Comparison of ENCODE assay signal across 8 mouse cellular contexts in the genomic region with DNA sequence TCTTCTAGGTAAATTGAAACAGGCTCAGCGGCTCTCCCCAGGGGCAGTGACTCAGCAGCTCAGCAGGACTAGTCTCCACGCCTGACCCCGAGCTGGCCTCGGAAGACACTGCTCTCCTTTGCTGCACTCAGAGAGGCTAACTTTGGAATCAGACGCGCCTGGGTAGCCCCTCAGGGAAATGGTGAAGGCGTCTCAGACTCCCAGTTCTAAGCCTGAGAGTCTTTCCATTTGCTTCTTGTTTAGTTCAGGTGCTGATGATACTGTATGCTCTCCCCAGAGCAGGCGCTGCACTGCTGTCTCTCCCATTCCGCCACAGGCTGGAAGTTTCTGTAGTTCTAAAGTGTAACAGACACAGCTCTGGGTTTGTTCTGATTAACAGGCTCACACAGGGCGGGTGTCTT. TPM values are rescaled to one million over a fixed set of nuclear protein-coding genes. Genes with fewer than 3 reads are reported as not detected.
A peak's percentile ranks its signal among the peaks of the same experiment; 100 is the strongest.
DNase-seq lines count a peak whose midpoint lies in the region; ATAC-seq and TF ChIP-seq lines count a peak whose summit lies in the region.

No protein-coding gene starts in this region.

- no peak for TF ChIP-seq CTCF in G1E (IDR thresholded peaks at IDR 0.05; ENCODE audit: low read depth, low read length)
- TF ChIP-seq CTCF in gastrocnemius, adult 2 months (IDR thresholded peaks at IDR 0.05) = no peak

- peak; percentile 62 for ATAC-seq in G1E (ENCODE audit: extremely low read depth, insufficient number of reproducible peaks, low FRiP score, poor library complexity, severe bottlenecking)
- 0 out of 2 replicates have a peak, but pooled peaks have one; percentile 1 for ATAC-seq in intestine, embryonic 15.5 days
- ATAC-seq in liver, embryonic 16.5 days (ENCODE audit: low read depth) = peak; percentile 40; the same call in 1 of the 2 replicates
- no peak for ATAC-seq in stomach, embryonic 14.5 days (ENCODE audit: insufficient number of reproducible peaks, insufficient read depth, low FRiP score, low read depth)

- H3K4me2 ChIP-seq in intestine, embryonic 15.5 days (replicated peaks) = peak overlapping the region; percentile 55
- H3K4me2 ChIP-seq in liver, embryonic 16.5 days (ENCODE audit: low read depth, low read length) = peak overlapping the region; percentile 55
- H3K4me2 ChIP-seq in stomach, embryonic 14.5 days (replicated peaks; ENCODE audit: low read depth, low read length) = peak overlapping the region; percentile 42

- H3K4me1 ChIP-seq in G1E (ENCODE audit: insufficient read depth, low read depth, low read length) = peaks cover 86% of the 10 kb centered on the region
- peaks cover 54% of the 10 kb centered on the region for H3K4me1 ChIP-seq in intestine, embryonic 15.5 days (replicated peaks)
- peaks cover 57% of the 10 kb centered on the region for H3K4me1 ChIP-seq in liver, embryonic 16.5 days (ENCODE audit: control insufficient read depth, low read depth, low read length)
- H3K4me1 ChIP-seq in stomach, embryonic 14.5 days (ENCODE audit: control insufficient read depth, insufficient read depth, low read length) = peaks cover 36% of the 10 kb centered on the region

- H3K36me3 ChIP-seq in G1E (replicated peaks) = peaks cover 87% of the 10 kb centered on the region
- H3K36me3 ChIP-seq in intestine, embryonic 15.5 days = no peaks in the 10 kb centered on the region
- no peaks in the 10 kb centered on the region for H3K36me3 ChIP-seq in liver, embryonic 16.5 days (ENCODE audit: control insufficient read depth, insufficient read depth)
- H3K36me3 ChIP-seq in stomach, embryonic 14.5 days (ENCODE audit: control insufficient read depth, insufficient read depth, low read length) = peaks cover 4% of the 10 kb centered on the region; the same call in 1 of the 2 replicates

- peak overlapping the region; percentile 4; the same call in 1 of the 2 replicates for H3K9ac ChIP-seq in intestine, embryonic 15.5 days
- H3K9ac ChIP-seq in liver, embryonic 16.5 days (ENCODE audit: low read depth, low read length) = 0 out of 2 replicates have a peak overlapping the region, but pooled peaks have one; percentile 23
- H3K9ac ChIP-seq in stomach, embryonic 14.5 days (replicated peaks; ENCODE audit: low read depth, low read length) = no peak overlapping the region

- peak; percentile 67 for DNase-seq in G1E (ENCODE audit: low spot score)
- DNase-seq in adrenal gland, postnatal 25 days = peak; percentile 65
- DNase-seq in gastrocnemius, adult 2 months = peak; percentile 88
- no peak for DNase-seq in left cerebral cortex, adult 18-20 months (ENCODE audit: low spot score in 2 of 2)
- no peak for DNase-seq in right cerebral cortex, postnatal 10 days (ENCODE audit: low spot score in 2 of 2)

- H3K27me3 ChIP-seq in G1E (ENCODE audit: insufficient read depth, low read length) = no peaks in the 10 kb centered on the region
- no peaks in the 10 kb centered on the region for H3K27me3 ChIP-seq in intestine, embryonic 15.5 days (replicated peaks)
- H3K27me3 ChIP-seq in liver, embryonic 16.5 days (ENCODE audit: control insufficient read depth, insufficient read depth, low read depth, low read length) = peaks cover 6% of the 10 kb centered on the region; the same call in 1 of the 2 replicates
- no peaks in the 10 kb centered on the region for H3K27me3 ChIP-seq in stomach, embryonic 14.5 days (ENCODE audit: control insufficient read depth, insufficient read depth, low read length)

- no peaks in the 10 kb centered on the region for H3K9me3 ChIP-seq in G1E (replicated peaks)
- H3K9me3 ChIP-seq in intestine, embryonic 15.5 days = no peaks in the 10 kb centered on the region
- H3K9me3 ChIP-seq in liver, embryonic 16.5 days (replicated peaks; ENCODE audit: control insufficient read depth, low read length) = no peaks in the 10 kb centered on the region
- no peaks in the 10 kb centered on the region for H3K9me3 ChIP-seq in stomach, embryonic 14.5 days (ENCODE audit: control insufficient read depth, low read depth, low read length)

- peak overlapping the region; percentile 94 for H3K27ac ChIP-seq in gastrocnemius, adult 2 months
- H3K27ac ChIP-seq in intestine, embryonic 15.5 days = peak overlapping the region; percentile 66
- peak overlapping the region; percentile 29 for H3K27ac ChIP-seq in liver, embryonic 16.5 days (ENCODE audit: low read length)
- H3K27ac ChIP-seq in stomach, embryonic 14.5 days (ENCODE audit: low read length) = peak overlapping the region; percentile 71

- intact Hi-C loops in gastrocnemius, adult 2 months (cut with DNase I) = loop anchor here (10.0 kb wide), 2 partner anchors 197 to 243 kb away; a partner anchor contains a TSS

- 9% methylated on average over 10 of the region's 10 CpGs for WGBS in intestine, embryonic 15.5 days
- WGBS in liver, embryonic 16.5 days (ENCODE audit: insufficient replicate concordance) = 13% methylated on average over 10 of the region's 10 CpGs
- WGBS in stomach, embryonic 14.5 days = 10% methylated on average over 10 of the region's 10 CpGs

- peak overlapping the region; percentile 62; the same call in 1 of the 2 replicates for H3K4me3 ChIP-seq in G1E (ENCODE audit: low read depth, low read length)
- H3K4me3 ChIP-seq in gastrocnemius, adult 2 months = peak overlapping the region; percentile 95
- H3K4me3 ChIP-seq in intestine, embryonic 15.5 days (replicated peaks) = peak overlapping the region; percentile 9; the same call in 1 of the 2 replicates
- 0 out of 2 replicates have a peak overlapping the region, but pooled peaks have one; percentile 1 for H3K4me3 ChIP-seq in liver, embryonic 16.5 days (ENCODE audit: low read depth, low read length)
- H3K4me3 ChIP-seq in stomach, embryonic 14.5 days (ENCODE audit: low read depth, low read length) = peak overlapping the region; percentile 13; the same call in 1 of the 2 replicates

RNA-seq across cellular contexts. Expression of a gene that starts 5.4 kb away (rescaled TPM):
- 84.4 and 84.8 TPM in 2 replicates for total RNA-seq in G1E (2014; fragmentation: Nextera tagmentation)
- 54.1 and 55.7 TPM in 2 replicates for total RNA-seq in G1E (2017)
- polyA plus RNA-seq in G1E (2012) = 58.7 and 65.9 TPM in 2 replicates
- total RNA-seq in adrenal gland, postnatal 25 days (2021) = 12.7 and 17.9 TPM in 2 replicates
- total RNA-seq in gastrocnemius, adult 2 months (2021) = 10 to 100 TPM; 21.6 to 42.4 TPM
- 6.3 and 7.5 TPM in 2 replicates for polyA plus RNA-seq in intestine, embryonic 15.5 days (2015; fragmentation: Nextera tagmentation; extraction: Ambion mirVana)
- polyA plus RNA-seq in liver, embryonic 16.5 days (2015; fragmentation: Nextera tagmentation; extraction: Ambion mirVana) = 1.0 and 1.2 TPM in 2 replicates
- 13.3 and 15.5 TPM in 2 replicates for polyA plus RNA-seq in stomach, embryonic 14.5 days (2014; fragmentation: Nextera tagmentation; extraction: Ambion mirVana)
- total RNA-seq in left cerebral cortex, adult 18-20 months (2021) = 1 to 10 TPM; 7.3 to 8.1 TPM

RNA-seq across cellular contexts. Expression of a gene that starts 28.4 kb away (rescaled TPM):
- not detected in 2 replicates for total RNA-seq in G1E (2014; fragmentation: Nextera tagmentation)
- total RNA-seq in G1E (2017) = 3.7 and 6.7 TPM in 2 replicates
- polyA plus RNA-seq in G1E (2012) = 0.05 and 0.07 TPM in 2 replicates
- total RNA-seq in adrenal gland, postnatal 25 days (2021) = 10.8 and 22.8 TPM in 2 replicates
- total RNA-seq in gastrocnemius, adult 2 months (2021) = 1 to 10 TPM in 1 of 2 experiments, under 1 TPM in 1; 0.75 to 1.7 TPM
- polyA plus RNA-seq in intestine, embryonic 15.5 days (2015; fragmentation: Nextera tagmentation; extraction: Ambion mirVana) = 0.43 and 0.76 TPM in 2 replicates
- 0.12 TPM in 1 of 2 replicates, not detected in the other for polyA plus RNA-seq in liver, embryonic 16.5 days (2015; fragmentation: Nextera tagmentation; extraction: Ambion mirVana)
- polyA plus RNA-seq in stomach, embryonic 14.5 days (2014; fragmentation: Nextera tagmentation; extraction: Ambion mirVana) = 0.82 TPM in 1 of 2 replicates, not detected in the other
- total RNA-seq in left cerebral cortex, adult 18-20 months (2021) = 10 to 100 TPM; 13.0 to 13.9 TPM

Comparison
In these comparisons a context has a peak if more than half of its experiments do, and no peak if none do; other contexts are left out.
1. DNase-seq: peak in G1E (single experiment), adrenal gland, postnatal 25 days (single experiment) and gastrocnemius, adult 2 months (single experiment); none in left cerebral cortex, adult 18-20 months (0 of 2) and right cerebral cortex, postnatal 10 days (0 of 2).
2. H3K4me3 ChIP-seq: peak in every context shown above with its lines; median percentile 95 in gastrocnemius, adult 2 months; 62 in G1E; 13 in stomach, embryonic 14.5 days; 9 in intestine, embryonic 15.5 days; 1 in liver, embryonic 16.5 days.
3. H3K27ac ChIP-seq: peak in every context shown above with its lines; median percentile 94 in gastrocnemius, adult 2 months; 71 in stomach, embryonic 14.5 days; 66 in intestine, embryonic 15.5 days; 29 in liver, embryonic 16.5 days.
4. Peak in every context shown above with its lines, with median percentiles within 50 percentile points of each other: H3K4me2 ChIP-seq.